Mouse (Mus musculus) adrenal gland, adult 18-20 months (tissue): ENCODE results near the gene Rps8. TPM values are rescaled to one million over a fixed set of nuclear protein-coding genes. Genes with fewer than 3 reads are reported as not detected.
A peak's percentile ranks its signal among the peaks of the same experiment; 100 is the strongest.
"Not testable (repeated sequence)": the region's sequence is repeated elsewhere in the genome, so short reads cannot be mapped to it uniquely, and the experiment has no call there.

Experiments used
- DNase-seq, 2 experiments: peaks; one replicate each; pipeline ENCODE4 v3.0.0; 2021 to 2022; ENCODE audit warnings: low spot score in 2 of 2
- long read RNA-seq, 2 experiments: library from polyadenylated mRNA; stranded (forward); transcript quantifications; one replicate each; pipeline ENCODE4 v2.0.0; 2021
- total RNA-seq, 2 experiments: library from RNA; stranded (reverse); gene quantifications; 1 replicate in 1 of 2; 2 replicates in 1 of 2; pipeline ENCODE4 v1.2.3; 2021

Gene Rps8
- total RNA-seq, result 100 to 1,000 TPM; 912 to 968 TPM
- long read RNA-seq, experiment 1, transcript Rps8-201 (6 exons, 860 nt), result major isoform, 29 of 36 reads
- long read RNA-seq, experiment 1, partial matches to known transcripts, result 5 of 36 reads
- long read RNA-seq, experiment 1, other reads (novel, unspliced or antisense), result 1 of 36 reads
- long read RNA-seq, experiment 2, transcript Rps8-201 (6 exons, 860 nt), result major isoform, 150 of 209 reads
- long read RNA-seq, experiment 2, transcript Rps8-203 (2 exons, 353 nt), result minor isoform, 7 of 209 reads
- long read RNA-seq, experiment 2, partial matches to known transcripts, result 47 of 209 reads
- long read RNA-seq, experiment 2, other reads (novel, unspliced or antisense), result 5 of 209 reads

DNA sequence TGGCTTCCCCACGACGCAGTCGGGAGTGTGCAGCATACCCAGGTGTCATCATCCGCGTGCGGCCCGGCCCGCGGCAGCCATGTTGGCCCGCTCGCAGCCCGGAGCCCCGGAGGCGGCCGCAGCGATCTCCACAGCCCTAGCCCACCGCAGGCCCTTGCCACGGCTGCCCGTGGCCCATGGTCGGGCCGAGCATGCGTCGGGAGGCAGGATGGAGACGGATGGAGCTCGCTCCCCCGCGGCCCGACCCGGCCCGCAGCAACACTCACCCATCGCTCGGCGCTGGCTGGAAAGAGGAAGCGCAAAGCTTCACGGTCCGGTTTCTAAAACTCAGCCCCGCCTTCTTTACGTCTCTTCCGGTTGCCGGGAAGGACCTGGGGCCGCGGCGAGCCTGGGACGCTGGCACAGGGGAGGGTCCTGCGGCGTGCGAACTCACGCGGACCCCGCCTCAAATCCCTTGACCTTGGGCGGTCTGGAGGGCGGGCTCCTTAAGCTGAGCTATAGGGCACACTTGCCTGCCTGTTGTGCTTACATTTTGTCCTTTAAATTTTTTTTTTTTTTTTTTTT lies at the start of gene Rps8:
Rps8 (minus strand) TSS at position 452 of the 564 bp plus-strand sequence.
- DNase-seq, result peak; percentile 85 to 88

DNA sequence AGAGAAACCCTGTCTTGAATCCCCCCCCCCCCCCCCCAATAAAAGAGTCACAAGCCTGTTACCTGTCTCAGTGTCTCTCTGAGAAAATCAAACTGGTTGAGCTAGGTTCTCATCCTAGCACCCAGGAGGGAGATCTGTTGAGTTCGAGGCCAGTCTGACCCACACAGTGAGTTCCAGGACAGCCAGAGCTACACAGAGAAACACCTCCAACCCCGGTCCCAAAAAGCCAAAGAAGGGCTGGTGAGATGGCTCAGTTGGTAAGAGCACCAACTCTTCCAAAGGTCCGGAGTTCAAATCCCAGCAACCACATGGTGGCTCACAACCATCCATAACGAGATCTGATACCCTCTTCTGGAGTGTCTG lies 46.9 kb upstream of the Rps8 start:
- no peak for DNase-seq

DNA sequence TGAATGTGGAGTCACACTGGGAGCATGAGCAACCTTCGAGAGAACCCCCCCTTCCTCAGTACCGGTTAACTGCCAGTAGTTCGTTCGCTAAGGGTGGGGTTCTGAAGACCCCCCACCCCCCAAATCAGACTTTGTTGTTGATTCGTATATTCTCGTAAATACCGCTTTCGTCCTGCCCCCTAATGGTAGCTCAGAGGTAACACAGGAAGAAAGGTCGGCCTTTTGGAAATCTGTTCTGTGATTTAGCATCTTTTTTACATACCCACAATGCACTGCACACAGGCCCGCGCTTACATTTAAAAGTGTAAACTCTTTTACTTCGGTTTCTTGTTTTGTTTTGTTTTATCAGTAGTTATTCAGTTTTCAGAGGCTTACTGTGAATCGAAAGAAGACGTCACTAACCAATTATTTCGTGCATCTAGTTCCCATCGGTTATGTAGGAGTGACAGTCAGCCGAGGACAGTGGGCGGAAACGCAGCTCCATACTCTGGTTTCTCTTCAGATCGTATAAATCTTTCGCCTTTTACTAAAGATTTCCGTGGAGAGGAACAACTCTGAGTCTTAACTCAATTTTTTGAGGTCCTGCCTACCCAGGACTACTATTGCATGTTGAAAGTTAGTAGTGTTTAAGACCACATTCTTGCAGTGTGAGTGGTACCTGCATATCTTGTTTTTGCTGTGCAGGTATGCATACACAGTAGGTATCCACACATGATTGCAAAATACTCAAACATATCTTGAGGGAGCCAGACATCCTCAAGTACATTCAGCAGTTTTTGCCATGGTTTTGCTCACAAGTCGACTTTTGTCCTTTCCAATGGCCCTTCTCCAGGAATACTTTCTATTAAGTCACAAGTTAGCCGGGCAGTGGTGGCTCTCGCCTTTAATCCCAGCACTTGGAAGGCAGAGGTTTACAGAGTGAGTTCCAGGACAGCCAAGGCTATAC lies 46.3 kb upstream of the Rps8 start:
- peak in 1 of 2 experiments; percentile 19 for DNase-seq

DNA sequence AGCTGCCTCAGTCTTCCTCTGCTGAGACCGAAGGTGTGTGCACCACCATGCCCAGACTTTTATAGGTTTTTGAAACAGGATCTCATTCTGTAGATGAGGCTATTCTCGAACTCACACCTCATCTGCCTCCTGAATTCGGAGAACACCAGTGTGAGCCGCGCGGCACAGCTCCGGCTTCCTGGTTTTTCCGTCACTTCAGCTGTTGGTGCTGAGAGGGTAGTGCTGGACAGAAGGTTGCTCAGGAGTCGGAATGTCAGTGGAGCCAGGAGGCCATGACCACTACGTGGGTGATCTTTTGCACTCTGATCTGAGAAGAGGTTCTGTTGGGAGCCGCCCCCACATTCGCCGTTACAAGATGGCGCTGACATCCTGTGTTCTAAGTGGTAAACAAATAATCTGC lies 35.8 kb upstream of the Rps8 start:
- DNase-seq, result no peak

DNA sequence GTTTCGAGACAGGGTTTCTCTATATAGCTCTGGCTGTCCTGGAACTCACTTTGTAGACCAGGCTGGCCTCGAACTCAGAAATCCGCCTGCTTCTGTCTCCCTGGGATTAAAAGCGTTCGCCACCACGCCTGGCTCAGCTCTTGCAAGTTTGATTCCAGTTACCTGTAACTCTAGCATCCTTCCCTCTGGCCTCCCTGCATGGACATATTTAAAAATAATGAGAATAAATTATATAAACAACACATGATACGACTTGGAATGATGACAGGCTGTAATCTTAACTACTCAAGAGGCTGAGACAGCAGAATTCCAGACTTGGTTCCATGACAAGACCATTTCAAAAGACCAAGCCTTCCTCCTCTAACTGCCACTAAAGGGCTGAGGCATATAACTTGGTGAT lies 34.6 kb upstream of the Rps8 start:
- no peak for DNase-seq

DNA sequence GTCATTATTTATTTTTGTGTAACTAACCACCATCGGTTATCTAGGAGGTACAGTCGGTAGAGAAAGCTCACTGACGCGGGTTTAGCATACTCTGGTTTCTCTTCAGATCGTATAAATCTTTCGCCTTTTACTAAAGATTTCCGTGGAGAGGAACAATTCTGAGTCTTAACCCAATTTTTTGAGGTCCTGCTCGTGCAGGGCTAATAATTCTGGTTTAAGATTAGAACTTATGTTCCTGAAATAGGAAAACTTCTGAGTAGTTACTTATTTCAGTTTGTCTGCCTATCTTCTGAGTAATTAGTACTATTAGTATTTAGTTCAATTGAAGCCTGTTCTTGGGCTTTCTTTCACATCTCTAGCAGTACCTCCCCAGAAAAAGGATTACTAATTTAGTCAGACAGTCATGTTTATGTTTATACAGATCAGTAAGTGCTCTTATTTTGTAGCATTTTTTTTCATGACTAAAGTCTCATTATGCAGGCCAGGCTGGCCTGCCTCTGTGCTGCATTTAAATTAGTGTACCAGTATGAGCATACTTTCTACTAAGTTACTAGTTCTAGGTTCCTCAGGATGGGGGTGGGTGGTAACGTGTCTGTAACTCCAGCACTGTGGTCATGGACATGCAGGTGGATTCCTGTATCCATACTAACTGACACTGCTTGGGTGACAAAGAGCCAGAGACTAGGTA lies 34.0 kb upstream of the Rps8 start:
- DNase-seq, result peak in 1 of 2 experiments; percentile 17

DNA sequence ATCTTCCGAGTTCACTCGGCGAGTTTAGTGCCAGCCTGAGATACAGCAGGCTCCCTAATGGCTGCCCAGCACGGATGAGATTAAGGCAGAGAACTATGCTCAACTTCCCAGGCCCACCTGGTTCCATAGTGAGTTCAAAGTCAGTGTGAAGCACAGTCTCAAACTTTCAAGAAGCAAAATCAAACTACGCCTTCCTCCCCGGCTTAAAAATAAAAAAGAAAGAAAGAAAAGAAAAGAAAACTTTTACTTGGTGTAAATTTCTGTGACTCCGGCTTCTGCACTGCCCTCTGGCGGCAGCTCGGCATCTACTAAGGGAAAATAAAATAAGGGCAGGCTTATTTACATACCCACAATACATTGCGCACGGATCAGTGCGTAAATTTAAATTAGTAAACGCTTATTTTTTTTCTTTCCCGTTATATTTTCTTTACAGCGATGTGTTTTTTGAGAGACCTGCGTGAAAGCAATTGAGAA lies 33.4 kb upstream of the Rps8 start:
- peak; percentile 77 to 82 for DNase-seq

DNA sequence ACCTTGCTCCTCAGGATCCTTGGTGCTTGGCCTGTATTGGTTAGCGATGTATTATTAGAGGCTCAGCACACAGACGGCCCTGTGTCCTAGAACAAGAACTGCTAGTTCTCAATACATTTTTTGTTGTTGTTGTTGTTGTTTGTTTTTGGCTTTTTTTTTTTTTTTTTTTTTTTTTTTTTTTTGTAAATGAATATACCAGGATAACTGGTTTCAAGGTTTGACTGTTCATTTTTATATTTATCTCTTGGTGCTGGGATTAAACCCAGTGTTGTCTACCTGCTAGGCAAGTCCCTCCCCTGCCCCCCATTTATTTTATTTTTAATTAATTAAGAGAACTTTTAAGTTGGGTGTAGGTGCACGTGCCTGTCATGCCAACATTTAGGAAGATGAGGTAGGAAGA lies 32.9 kb upstream of the Rps8 start:
- DNase-seq, result no peak

DNA sequence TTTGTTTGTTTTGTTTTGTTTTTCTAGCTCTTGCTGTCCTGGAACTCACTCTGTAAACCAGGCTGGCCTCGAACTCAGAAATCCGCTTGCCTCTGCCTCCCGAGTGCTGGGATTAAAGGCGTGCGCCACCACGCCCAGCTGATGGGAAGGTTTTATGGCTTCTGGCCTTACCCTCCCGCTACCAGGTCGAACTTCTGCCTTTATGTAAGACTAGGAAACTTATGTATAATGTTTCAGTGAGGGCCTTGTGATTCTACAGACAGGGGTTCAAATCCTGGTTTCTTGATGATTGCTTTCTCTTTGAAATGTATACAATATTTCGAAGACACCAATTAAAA lies 26.7 kb upstream of the Rps8 start:
- not testable (repeated sequence) for DNase-seq

DNA sequence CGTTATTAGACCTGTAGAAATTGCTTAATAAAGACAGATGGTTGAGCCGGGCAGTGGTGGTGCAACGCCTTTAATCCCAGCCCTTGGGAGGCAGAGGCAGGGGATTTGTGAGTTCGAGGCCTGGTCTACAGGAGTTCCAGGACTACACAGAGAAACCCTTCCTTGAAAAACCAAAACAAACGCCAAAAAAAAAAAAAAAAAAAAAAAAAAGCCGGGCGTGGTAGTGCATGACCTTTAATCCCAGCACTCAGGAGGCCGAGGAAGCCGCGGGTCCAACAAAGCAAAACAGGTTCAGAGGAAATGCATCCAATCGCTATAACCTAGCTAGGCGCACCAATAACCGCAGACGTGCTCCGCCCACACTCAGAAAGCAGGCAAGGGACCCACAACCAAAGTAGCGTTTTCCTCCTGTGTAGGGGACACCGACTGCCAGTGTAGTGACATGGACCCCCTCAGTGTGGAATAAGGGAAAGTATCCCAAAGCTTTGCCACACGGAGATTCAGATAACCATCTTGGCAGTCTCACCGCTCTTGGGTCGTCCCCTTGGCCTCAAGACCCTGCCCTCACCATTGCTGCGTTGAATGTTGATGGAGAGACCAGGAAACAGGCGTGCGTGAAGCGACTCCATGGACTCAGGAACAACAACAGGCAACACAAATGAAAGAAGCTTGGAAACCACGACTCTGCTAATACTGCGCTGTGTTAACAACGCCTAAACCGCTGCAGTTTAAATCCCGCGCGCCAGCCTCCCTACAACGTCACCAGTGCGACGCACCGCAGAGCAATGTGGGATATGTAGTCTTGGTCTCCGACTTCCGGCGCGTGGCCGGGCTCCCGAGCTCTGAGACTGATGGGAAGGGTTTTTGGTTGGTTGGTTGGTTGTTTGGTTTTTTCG lies 26.1 kb upstream of the Rps8 start, which contains the start of gene Kif2c:
Kif2c (minus strand) TSS at position 777 of the 896 bp plus-strand sequence.
- peak; percentile 92 to 93 for DNase-seq

DNA sequence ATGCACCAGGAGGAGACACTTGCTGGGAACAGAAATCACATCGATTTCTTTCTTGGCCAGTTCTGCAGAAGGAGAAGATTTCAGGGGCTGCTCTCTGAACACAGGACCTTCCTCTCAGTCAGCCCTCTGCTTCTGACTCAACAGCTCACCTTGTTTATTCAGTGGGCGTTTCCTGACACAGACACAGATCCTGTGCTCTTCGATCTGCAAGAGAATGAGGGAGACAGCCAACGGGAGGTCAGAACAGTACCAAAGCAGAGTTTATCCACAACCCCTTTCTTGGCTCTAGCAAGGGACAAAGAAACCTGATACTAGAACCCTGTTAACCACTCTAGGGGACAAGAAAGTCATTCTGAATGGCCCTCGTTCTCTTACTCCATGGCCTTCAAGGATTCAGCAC lies 13.9 kb upstream of the Rps8 start:
- DNase-seq, result no peak

DNA sequence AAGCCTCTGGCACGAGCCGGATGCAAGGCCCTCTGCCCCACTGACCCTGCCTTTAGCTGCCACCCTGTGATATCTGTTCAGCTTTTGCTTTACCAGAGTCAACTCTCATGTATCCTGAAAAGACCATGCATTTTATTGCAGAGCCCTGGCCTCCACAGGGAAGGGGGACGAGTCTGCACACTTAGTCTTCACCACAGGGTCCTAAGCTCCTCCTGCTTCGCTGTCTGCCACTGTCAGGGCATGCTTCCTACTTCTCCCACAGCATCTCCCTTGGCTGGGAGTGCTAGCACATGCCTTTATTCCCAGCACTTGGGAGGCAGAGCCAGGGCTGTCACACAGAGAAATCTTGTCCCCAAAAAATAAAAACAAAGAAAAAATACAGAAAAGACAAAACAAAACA lies 5.1 kb upstream of the Rps8 start:
- DNase-seq, result no peak

DNA sequence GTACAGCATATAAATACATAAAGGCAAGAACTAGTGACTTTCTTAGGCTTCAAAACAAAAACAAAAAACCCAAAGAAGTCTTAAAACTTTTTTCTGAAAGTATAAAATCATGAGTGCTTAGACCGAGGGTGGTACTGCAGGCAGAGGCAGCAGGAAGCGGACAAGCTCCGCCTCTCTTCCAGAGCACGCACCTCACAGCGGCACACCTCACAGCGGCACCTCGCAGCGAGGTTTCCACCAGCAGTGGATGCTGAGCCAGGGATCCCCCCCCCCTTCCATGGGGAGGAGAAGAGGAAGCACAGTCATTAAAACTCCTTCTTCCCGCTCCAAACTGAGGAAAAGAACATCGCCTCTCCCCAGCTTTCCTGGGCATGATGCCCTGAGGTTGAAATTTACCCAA lies 3.6 kb upstream of the Rps8 start:
- no peak for DNase-seq

DNA sequence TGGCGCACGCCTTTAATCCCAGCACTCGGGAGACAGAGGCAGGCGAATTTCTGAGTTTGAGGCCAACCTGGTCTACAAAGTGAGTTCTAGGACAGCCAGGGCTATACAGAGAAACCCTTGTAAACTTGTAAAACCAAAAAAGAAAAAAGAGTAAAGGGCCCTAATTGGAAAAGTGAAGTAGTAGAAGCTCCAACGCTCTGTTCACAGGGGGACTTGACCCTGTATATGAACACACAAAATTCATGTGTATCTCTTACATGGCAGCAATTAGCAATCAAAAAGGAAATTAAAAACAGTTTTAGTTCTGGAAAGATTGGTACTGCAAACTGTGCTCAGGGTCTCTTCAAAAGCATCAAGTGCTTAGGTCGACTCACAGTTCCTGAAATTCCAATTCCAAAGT lies 329 bp upstream of the Rps8 start:
- no peak for DNase-seq

DNA sequence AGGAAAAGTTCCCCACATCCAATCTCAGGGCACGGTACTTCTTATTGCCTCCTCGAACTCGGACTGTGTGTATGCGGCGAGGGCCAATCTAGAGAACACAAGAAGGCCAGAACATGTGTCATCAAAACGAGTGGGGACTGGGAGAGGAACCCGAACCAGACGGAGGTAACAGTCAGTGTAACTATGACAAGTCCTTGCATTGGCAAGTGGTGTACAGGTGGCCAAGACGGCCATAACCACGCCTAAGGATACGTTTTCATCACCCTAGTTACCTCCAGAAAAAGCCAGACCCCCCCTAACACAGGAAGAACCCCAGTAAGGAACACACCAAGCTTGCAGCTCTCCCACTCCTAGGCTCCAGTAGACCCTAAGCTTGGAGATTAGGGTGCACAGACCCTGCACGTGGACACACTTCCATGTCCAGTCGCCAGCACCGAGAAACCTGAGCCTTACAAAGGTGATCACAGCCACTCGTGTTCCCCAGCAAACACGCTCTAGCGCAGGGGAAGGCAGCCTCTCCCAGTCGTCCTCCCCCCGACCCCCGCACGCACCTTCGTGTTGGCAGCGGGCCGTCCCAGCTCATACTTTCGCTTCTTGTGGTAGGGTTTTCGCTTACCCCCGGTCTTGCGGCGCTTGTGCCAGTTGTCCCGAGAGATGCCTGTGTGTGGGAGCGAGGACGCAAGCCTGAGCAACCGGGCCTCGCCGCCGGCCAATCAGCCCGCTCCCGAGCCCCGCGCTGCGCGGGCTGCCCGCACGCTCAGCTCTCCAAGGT lies 837 bp downstream of the Rps8 start:
- DNase-seq, result no peak

DNA sequence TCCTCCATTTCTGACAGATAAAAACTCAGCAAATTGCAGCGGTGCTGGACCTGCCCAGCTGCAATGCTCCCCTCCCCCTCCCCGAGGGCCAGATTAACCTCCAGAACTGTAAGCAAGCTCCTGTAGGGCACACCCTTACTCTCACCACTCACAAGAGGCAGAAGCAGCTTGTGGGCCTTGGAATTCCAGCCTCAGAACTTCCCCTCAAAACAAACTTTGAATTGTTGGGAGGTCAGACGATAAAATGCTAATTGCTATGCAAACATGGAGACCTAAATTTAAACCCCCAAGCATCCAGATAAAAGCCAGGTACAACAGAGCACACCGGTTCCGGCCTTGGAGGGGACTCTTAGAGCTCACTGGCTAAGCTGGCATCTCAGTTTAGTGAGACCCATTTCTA lies 3.3 kb downstream of the Rps8 start:
- DNase-seq, result no peak

DNA sequence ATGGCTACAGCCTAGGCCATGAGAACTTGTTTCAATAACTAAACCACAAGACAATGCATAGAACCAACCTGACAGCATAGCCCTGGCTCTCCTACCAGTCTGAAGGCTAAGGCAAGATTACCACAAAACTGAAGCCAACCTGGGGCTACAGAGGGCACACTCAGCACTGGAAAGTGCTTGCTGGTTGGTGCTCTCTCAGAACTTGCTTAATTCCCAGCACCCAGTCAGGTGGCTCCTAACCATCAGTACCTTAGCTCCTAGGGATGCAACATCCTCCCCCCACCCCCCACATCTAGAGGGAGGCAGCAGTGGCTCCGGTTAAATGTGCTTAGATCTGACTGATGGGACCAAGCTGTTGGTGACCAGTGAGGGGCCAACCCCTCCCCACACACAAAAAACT lies 4.6 kb downstream of the Rps8 start:
- DNase-seq, result no peak

DNA sequence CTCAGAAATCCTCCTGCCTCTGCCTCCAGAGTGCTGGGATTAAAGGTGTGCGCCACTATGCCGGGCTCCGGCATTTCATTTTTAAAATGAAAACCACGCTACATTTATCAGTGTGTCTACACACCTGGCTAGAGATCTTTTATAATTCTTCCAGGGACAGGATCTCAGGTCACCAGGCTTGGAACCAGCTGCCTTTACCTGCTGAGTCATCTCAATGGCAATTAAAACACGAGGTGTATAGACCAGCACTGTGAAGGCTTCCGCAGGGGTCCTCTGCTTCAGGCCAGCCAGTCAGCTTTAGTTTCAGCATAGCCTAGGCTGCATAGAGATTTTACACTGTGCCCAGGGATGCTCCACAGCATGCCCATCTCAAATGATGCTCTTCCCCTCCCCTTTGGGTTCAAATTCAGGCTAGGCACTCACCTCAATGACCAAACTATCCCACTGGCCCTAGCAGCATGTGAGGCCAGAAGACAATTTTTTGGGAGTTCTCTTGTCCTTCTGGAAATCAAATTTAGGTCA lies 5.8 kb downstream of the Rps8 start:
- no peak for DNase-seq
